Mouse (Mus musculus) embryonic facial prominence, embryonic 11.5 days (tissue): ENCODE data around the gene Phgr1. TPM values are rescaled to one million over a fixed set of nuclear protein-coding genes. Genes with fewer than 3 reads are reported as not detected.

Experiments used
- ATAC-seq: fragments of 200-750 bp; cut with Nextera tagmentation; replicated peaks from 2 replicates; pipeline ENCODE4 v1.8.0; 2017; ENCODE audit warnings: low read depth; ENCODE audit not compliant: insufficient number of reproducible peaks, low FRiP score, low TSS enrichment
- DNase-seq: peaks from one replicate; pipeline ENCODE4 v3.0.0-alpha.2; 2015; ENCODE audit warnings: low spot score
- H3K27ac ChIP-seq: fragments of 300-500 bp; sonication (generic); replicated peaks from 2 replicates; pipeline ENCODE4 v1.5.1; 2014; ENCODE audit warnings: mild to moderate bottlenecking, low read depth, low read length, control low read depth
- H3K27me3 ChIP-seq: fragments of 300-500 bp; sonication (generic); 2 replicates; pipeline ENCODE4 v1.6.1; 2014; ENCODE audit warnings: mild to moderate bottlenecking, low read length, moderate library complexity, mixed read lengths; ENCODE audit not compliant: control insufficient read depth, insufficient read depth
- H3K36me3 ChIP-seq: fragments of 300-500 bp; sonication (generic); replicated peaks from 2 replicates; pipeline ENCODE4 v1.6.1; 2014; ENCODE audit warnings: low read depth, mild to moderate bottlenecking, low read length, moderate library complexity, mixed read lengths; ENCODE audit not compliant: control insufficient read depth, insufficient read depth
- H3K4me1 ChIP-seq: fragments of 300-500 bp; sonication (generic); 2 replicates; pipeline ENCODE4 v1.6.1; 2014; ENCODE audit warnings: low read length, mixed read lengths; ENCODE audit not compliant: control insufficient read depth, insufficient read depth
- H3K4me2 ChIP-seq: fragments of 300-500 bp; sonication (generic); 2 replicates; pipeline ENCODE4 v1.6.1; 2014; ENCODE audit warnings: low read depth, mild to moderate bottlenecking, control low read depth, low read length, moderate library complexity
- H3K4me3 ChIP-seq: fragments of 300-500 bp; sonication (generic); 2 replicates; pipeline ENCODE4 v1.5.1; 2014; ENCODE audit warnings: low read depth, low read length, control low read depth
- H3K9ac ChIP-seq: fragments of 300-500 bp; sonication (generic); replicated peaks from 2 replicates; pipeline ENCODE4 v1.6.1; 2014; ENCODE audit warnings: mild to moderate bottlenecking, control low read depth, low read length
- H3K9me3 ChIP-seq: fragments of 300-500 bp; sonication (generic); replicated peaks from 2 replicates; pipeline ENCODE4 v1.6.1; 2016; ENCODE audit warnings: mild to moderate bottlenecking, low read length, inconsistent platforms, mixed read lengths; ENCODE audit not compliant: control insufficient read depth
- WGBS: fragments of 180-500 bp; shearing (Covaris S2); extraction: QIAGEN DNeasy Blood & Tissue Kit; methylation state at CpG from one replicate; pipeline ENCODE4 v1.1.7; 2014; 5-methylcytosine and 5-hydroxymethylcytosine counted together
- polyA plus RNA-seq: library from polyadenylated mRNA; unstranded; fragments of >200 nt; fragmentation: Nextera tagmentation; extraction: Ambion mirVana; gene quantifications from 2 replicates; pipeline ENCODE4 v1.2.1, GENCODE M21; 2014

The Phgr1 gene
- polyA plus RNA-seq, 1 experiment from 2014 or later = not detected

DNA sequence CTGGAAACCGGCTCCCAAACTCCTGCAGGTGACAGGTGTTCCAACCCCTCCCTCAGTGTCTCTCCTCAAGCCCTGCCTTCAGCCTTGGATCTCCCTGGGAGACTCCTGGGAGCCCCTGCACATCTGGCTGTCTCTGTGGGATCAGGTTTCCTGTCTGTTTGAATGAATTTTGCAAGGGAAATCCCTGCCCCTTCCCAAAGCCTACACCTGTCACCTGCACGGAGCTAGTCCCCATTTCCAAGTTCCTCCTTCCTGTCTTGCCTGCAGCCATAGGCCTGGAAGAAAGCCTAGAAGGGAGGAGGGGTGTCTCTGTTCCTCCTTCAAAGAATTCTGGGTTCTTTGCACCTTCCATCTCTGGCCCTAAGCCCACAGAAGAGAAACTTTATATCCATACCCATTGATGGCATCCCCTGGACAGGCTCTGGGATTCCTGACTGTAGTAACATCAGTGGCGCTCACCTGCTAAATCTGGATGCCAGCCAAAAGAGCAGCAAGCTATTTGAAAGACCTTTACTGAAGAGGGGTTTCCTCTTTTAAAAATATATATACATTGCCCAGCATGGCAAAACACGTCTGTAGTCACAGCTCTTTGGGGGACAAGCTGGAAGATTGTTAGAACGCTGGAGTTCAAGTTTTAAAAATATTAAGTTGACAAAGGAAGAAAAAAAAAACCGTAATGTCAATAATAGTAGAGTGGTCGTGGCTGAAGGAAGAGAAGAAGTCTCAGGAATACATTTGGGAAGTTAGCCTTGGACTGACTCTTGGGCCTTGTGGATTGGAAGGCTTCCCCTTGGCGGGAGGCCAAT, 42.5 kb upstream of the Phgr1 start:
- no peak for DNase-seq
- 0 out of 2 replicates have a peak, but pooled peaks cover 4% of the 10 kb centered on the region for H3K4me1 ChIP-seq
- H3K4me3 ChIP-seq = no peak overlapping the region
- no peaks in the 10 kb centered on the region for H3K9me3 ChIP-seq
- no peaks in the 10 kb centered on the region for H3K36me3 ChIP-seq
- H3K27ac ChIP-seq = no peak overlapping the region
- no peaks in the 10 kb centered on the region for H3K27me3 ChIP-seq
- H3K9ac ChIP-seq = no peak overlapping the region
- H3K4me2 ChIP-seq = no peak overlapping the region
- WGBS = 27% methylated on average over 8 of the region's 8 CpGs
- ATAC-seq = no peak

DNA sequence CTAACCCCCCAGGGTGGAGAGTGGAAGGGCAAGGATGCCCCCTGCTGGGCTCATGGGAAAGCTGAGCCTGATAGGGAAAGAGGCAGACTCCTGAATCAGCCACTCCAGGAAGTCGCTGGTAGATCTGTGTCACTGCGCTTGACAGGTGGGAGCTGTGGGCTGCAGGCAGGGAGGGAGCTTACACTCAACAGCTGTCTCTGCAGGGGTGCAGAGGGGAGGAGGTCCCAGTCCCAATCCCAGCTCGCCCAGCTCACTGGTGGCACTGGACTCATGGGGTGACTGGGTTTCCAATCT, 42.0 kb upstream of the Phgr1 start:
- no peaks in the 10 kb centered on the region for H3K9me3 ChIP-seq
- H3K27me3 ChIP-seq = no peaks in the 10 kb centered on the region
- no peak overlapping the region for H3K27ac ChIP-seq
- H3K4me3 ChIP-seq = no peak overlapping the region
- 8% methylated on average over 3 of the region's 3 CpGs for WGBS
- DNase-seq = peak; percentile 53
- ATAC-seq = no peak
- H3K9ac ChIP-seq = no peak overlapping the region
- H3K4me1 ChIP-seq = 0 out of 2 replicates have a peak, but pooled peaks cover 4% of the 10 kb centered on the region
- no peaks in the 10 kb centered on the region for H3K36me3 ChIP-seq
- H3K4me2 ChIP-seq = no peak overlapping the region

- DNase-seq (no peak), ATAC-seq (no peak)
- Histone ChIP-seq H3K27me3 (no peaks in the 10 kb centered on the region), H3K27ac (no peak overlapping the region), H3K9ac (no peak overlapping the region), H3K4me1 (0 out of 2 replicates have a peak, but pooled peaks cover 4% of the 10 kb centered on the region), H3K4me3 (no peak overlapping the region), H3K9me3 (no peaks in the 10 kb centered on the region), H3K4me2 (no peak overlapping the region), H3K36me3 (no peaks in the 10 kb centered on the region)
- 84% methylated on average over 5 of the region's 5 CpGs for WGBS
Observed at GRCm38 (mm10) chr2:118731981-118732380, 40.6 kb upstream of the Phgr1 start.

DNA sequence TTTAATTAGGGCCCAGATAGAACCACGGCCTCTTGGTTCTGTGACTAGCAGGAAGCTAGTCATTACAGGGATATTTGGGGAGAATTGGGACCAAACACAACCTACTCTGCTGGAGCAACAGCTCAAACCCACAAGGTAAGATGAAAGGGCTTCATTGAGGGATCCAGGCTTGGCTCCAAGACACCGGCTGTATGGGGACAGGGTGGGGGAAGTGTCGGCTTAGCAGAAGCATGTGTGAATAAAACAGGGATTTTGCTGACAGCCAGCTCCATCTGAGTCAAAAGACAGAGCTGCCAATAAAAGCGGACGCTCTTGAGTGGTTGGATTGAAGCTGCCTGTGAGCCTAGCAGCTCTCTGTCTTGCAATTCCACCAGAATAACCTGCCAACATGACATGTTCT, 39.2 kb upstream of the Phgr1 start:
- Histone ChIP-seq H3K36me3 (no peaks in the 10 kb centered on the region), H3K9me3 (no peaks in the 10 kb centered on the region), H3K27me3 (no peaks in the 10 kb centered on the region), H3K4me3 (no peak overlapping the region), H3K4me2 (no peak overlapping the region), H3K4me1 (0 out of 2 replicates have a peak, but pooled peaks cover 4% of the 10 kb centered on the region), H3K9ac (no peak overlapping the region), H3K27ac (no peak overlapping the region)
- ATAC-seq = no peak
- 72% methylated on average over 5 of the region's 5 CpGs for WGBS
- no peak for DNase-seq

GRCm38 (mm10) chr2:118740341-118740740, 32.2 kb upstream of the Phgr1 start:
- H3K36me3 ChIP-seq = no peaks in the 10 kb centered on the region
- H3K4me3 ChIP-seq = no peak overlapping the region
- H3K27ac ChIP-seq = no peak overlapping the region
- ATAC-seq (no peak), DNase-seq (no peak)
- WGBS = 63% methylated on average over 3 of the region's 3 CpGs
- H3K9ac ChIP-seq = no peak overlapping the region
- H3K27me3 ChIP-seq = peaks cover 7% of the 10 kb centered on the region
- H3K4me1 ChIP-seq = peaks cover 4% of the 10 kb centered on the region
- H3K9me3 ChIP-seq = no peaks in the 10 kb centered on the region
- H3K4me2 ChIP-seq = no peak overlapping the region

DNA sequence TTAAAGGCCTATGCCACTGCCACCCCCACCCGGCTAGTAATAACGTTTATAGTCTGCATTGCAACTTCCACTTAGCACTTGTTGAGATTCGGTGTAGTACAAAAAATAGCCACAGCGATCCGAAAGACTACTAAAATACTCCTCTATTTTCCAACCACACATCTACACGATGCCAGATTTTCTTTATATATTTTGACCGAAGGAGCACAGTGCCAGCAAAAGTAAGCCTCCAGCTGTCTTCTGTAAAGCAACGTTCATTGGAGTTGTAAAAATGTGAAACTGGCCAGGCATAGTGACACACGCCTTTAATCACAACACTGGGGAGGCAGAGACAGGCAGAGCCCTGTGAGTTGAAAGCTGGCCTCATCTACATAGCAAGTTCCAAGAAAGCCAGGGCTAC, 31.4 kb upstream of the Phgr1 start:
- Histone ChIP-seq H3K9me3 (no peaks in the 10 kb centered on the region), H3K36me3 (no peaks in the 10 kb centered on the region), H3K4me2 (no peak overlapping the region), H3K27ac (no peak overlapping the region), H3K9ac (no peak overlapping the region), H3K27me3 (peaks cover 7% of the 10 kb centered on the region), H3K4me3 (no peak overlapping the region), H3K4me1 (peaks cover 4% of the 10 kb centered on the region)
- WGBS = 74% methylated on average over 9 of the region's 9 CpGs
- ATAC-seq (no peak), DNase-seq (no peak)

DNA sequence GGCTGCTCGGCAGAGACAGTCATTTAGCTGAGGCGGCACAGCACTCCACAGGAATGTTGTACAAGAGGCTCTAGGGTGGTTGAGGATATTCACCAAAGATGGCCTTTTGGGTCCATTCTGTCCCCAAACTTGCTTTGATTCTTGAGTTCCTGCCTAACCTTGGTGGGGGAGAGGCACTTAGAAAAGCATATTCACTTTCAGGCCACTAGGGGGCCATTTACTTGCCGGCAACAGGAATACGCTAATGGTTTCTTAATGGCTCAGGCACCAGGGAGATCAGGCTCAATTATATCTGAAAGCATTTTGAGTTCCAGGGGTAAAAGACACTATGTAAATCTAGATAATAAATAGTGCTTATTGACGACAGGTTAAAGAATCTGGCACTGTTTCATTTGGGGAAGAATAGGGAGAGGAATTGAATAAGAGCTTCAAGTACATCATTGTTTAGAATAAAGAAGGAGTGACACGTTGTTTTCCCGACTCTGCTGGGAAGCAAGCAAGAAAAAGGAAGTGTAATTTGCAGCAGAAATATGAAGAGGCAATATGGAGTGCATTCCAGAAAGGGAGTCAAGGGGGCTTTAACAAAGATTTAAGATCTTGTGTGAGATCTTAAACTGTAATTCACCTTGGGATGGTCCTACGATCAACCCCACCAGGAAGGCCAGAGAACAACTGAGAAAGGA, 29.2 kb upstream of the Phgr1 start:
- Histone ChIP-seq H3K27me3 (peaks cover 7% of the 10 kb centered on the region), H3K36me3 (no peaks in the 10 kb centered on the region), H3K9me3 (no peaks in the 10 kb centered on the region), H3K4me1 (peaks cover 4% of the 10 kb centered on the region), H3K9ac (no peak overlapping the region), H3K4me2 (no peak overlapping the region), H3K4me3 (no peak overlapping the region), H3K27ac (no peak overlapping the region)
- WGBS = 27% methylated on average over 8 of the region's 8 CpGs
- ATAC-seq = no peak
- peak; percentile 78 for DNase-seq

GRCm38 (mm10) chr2:118744621-118745020, 27.9 kb upstream of the Phgr1 start:
- peaks cover 4% of the 10 kb centered on the region for H3K4me1 ChIP-seq
- peaks cover 7% of the 10 kb centered on the region for H3K27me3 ChIP-seq
- H3K36me3 ChIP-seq = no peaks in the 10 kb centered on the region
- H3K4me3 ChIP-seq = no peak overlapping the region; the same call in 1 of the 2 replicates
- H3K4me2 ChIP-seq = no peak overlapping the region
- H3K27ac ChIP-seq = no peak overlapping the region
- ATAC-seq (no peak), DNase-seq (no peak)
- WGBS = 9% methylated on average over 7 of the region's 7 CpGs
- H3K9ac ChIP-seq = no peak overlapping the region
- no peaks in the 10 kb centered on the region for H3K9me3 ChIP-seq
